Mouse (Mus musculus): ENCODE measurements at regions not wholly inside any gene's neighbourhood (a gene's known extent, or its start where the extent isn't known, plus 50 kb on each side); places are given as distances from the start of the nearest gene placed in this dataset.
A peak's percentile ranks its signal among the peaks of the same experiment; 100 is the strongest.

- intact Hi-C loops (cut with DNase I) = no loop called here
- no peak for DNase-seq
Observed at GRCm38 (mm10) chr5:45055276-45055959, 255.9 kb upstream of the Ldb2 start.

GRCm38 (mm10) chr5:45049410-45049809 is 249.9 kb upstream of the Ldb2 start:
- no peak for DNase-seq
- intact Hi-C loops (cut with DNase I) = no loop called here

GRCm38 (mm10) chr5:45042914-45043313 is 243.4 kb upstream of the Ldb2 start:
- no peak for DNase-seq
- intact Hi-C loops (cut with DNase I) = no loop called here

DNA sequence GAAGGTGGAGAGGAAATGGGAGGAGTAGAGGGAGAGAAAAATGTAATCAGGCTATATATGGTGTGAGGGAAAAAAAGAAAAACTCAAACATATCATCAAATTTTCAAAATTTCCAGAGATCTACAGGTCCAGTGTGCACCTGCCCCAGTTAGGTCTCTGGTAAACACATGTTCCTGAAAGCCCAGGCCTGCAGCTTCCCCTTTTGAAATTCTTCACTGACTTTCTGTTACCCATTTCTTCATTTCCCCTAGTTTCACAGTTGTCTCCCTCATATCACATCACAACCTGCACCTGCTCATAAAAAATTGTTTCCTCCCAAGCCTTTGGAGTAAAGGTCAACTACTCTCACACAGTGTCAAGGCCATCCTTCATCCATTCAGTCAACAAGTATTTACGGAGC is 236.9 kb upstream of the Ldb2 start:
- DNase-seq = no peak
- intact Hi-C loops (cut with DNase I) = no loop called here

DNA sequence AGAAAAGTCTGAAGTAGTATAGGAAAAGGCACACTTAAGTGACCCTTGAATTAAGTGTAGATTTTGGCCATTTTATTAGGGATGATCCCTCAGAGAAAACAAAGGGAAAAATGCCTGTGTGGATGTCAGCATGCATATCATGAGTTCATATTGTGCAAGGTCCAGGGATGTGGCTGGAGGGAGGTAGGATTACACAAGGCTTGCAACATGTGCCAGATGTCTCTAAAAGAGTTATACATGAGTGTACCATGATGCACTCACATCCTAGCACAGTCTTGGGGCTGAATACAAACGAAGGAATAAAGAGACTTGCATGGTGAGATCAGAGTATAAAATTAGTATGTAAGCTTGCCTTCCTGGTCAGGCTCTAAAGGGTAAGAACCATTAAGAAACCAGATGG is 233.7 kb upstream of the Ldb2 start:
- DNase-seq = no peak
- intact Hi-C loops (cut with DNase I) = no loop called here

GRCm38 (mm10) chr5:45027876-45028275 is 228.4 kb upstream of the Ldb2 start:
- DNase-seq = no peak
- intact Hi-C loops (cut with DNase I) = no loop called here

- intact Hi-C loops (cut with DNase I) = no loop called here
- no peak for DNase-seq
Observed at GRCm38 (mm10) chr5:45025383-45025782, 225.9 kb upstream of the Ldb2 start.

GRCm38 (mm10) chr5:45007930-45008329 is 208.4 kb upstream of the Ldb2 start:
- peak; percentile 39 for DNase-seq
- intact Hi-C loops (cut with DNase I) = no loop called here

DNA sequence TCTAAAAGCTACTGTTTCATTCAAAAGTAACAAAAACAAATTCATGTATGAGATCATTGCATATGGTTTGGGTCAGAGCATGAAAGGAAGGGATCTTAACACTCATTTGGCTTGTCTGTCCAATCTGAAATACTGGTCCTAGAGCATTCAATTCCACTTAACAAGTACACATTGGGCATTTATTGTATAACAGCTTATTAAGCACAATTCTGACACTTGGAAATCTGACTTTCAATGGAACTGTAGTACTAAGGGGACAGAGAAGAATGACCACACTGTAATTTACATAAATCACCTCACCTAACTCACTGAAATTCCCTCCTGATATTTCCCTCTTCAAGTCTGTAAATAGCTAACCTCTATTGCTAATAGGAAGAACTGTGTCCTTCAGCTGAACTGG is 201.5 kb upstream of the Ldb2 start:
- DNase-seq = no peak
- intact Hi-C loops (cut with DNase I) = no loop called here

- intact Hi-C loops (cut with DNase I) = no loop called here
- DNase-seq = no peak
Observed at GRCm38 (mm10) chr5:44999032-44999431, 199.6 kb upstream of the Ldb2 start.

DNA sequence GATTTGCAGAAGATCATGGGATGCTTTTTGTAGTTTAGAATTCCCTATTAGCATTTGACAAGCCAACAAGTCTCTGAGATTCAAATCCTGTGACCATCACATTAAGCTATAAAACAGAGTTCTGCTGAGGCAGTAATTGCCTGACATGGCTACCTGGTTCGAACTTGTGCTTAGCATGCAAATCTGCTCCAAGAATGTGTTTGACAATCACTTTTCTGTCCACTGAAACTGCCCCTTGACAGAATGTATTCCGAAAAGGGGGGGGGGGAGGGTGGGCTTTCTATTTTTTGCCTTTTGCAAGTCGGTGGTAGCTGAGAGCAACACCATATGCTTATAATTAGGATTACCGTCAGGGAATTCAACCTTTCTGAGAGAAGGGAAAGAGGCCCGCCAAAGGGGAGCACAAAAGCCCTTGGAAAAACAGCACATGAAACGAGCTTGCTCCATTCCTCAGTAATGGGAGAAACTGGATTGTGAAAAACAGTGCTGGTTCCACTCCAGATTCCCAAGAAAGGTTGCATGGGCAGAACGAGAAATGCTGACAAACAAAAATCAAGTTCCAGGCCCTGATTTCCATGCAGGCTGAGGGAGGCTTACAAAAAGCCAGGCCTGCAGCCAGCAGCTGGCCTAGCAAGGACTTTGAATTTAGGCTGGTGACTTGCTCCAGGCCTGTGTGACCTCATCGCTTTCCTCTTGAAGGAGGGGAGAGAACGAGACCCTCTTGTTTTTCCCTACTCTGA is 176.1 kb upstream of the Ldb2 start:
- DNase-seq = peak; percentile 10
- intact Hi-C loops (cut with DNase I) = no loop called here

DNA sequence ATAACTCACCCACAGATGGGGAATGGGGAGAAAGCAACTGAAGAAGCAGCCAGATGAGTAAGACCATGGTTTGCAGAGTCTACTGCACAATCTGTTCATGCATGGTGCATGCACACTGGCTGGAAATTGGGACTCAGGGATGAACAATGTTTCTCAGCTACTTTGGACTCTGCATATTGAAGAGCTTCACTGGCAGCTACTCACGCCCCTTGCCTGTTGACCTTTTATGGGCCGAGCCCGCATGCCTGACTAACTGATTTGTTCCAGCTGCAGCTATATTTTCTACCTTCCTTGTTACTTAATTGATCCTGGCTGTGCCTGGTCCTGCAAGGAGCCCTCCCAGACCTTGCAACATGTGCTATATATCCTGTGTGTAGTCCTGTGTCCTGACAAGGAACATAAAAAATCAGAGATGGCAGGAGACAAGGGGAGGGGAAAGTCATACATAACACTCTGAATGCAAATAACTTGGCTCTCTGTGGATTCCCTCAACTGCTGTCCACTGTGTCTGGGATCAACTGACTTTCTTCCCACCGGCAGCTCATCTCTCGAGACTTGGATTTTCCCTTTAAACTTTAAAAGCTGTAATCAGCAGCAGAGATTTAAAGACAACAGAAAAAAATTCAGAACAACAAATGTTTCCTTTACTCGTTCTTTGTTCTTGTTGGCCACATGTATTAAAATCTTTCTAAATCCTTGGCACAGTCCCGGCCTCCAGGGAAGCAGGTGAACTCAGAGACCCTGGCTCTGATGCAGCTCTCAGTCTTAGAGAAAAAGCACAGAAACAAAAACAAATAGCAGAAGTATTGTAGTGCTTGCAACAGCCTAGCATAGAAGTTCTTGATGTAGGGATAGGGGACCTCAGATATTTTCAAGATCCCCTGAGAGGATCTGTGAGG is 143.8 kb upstream of the Ldb2 start:
- no peak for DNase-seq
- intact Hi-C loops (cut with DNase I) = no loop called here

- intact Hi-C loops (cut with DNase I) = no loop called here
- DNase-seq = no peak
Observed at GRCm38 (mm10) chr5:44942575-44942974, 143.1 kb upstream of the Ldb2 start.

- DNase-seq = no peak
- intact Hi-C loops (cut with DNase I) = no loop called here
Observed at GRCm38 (mm10) chr5:44925476-44925875, 126.0 kb upstream of the Ldb2 start.

DNA sequence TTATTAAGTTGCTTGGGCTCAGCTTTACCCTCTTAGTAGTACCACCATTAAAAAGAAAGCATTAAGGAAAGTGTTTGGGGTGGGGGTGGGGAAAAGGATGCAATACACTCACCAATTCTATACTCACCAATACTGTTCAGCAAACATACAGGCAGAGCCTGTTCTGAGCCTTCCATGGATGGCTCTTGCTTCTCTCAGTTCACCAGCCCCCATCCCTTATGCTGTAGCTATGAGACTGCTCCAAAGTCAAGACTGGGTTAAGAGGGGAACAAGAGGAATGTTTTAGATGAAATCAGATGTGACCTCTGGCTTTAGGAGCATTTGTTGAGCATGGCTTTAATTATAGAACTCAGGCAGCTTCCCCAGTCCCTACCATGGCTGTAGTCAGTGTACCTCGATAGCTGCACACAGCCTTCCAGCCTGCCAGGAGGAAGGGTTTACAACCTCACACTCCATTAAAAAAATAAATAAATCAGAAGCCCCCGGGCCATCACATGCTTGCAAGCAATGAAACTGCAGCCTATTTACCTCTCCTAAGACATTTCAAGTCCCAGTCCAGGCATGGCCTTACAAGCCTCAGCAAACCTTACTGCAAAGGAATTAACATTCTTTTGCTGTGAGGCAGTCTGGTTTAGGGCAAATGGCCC is 122.8 kb upstream of the Ldb2 start:
- intact Hi-C loops (cut with DNase I) = no loop called here
- DNase-seq = no peak

DNA sequence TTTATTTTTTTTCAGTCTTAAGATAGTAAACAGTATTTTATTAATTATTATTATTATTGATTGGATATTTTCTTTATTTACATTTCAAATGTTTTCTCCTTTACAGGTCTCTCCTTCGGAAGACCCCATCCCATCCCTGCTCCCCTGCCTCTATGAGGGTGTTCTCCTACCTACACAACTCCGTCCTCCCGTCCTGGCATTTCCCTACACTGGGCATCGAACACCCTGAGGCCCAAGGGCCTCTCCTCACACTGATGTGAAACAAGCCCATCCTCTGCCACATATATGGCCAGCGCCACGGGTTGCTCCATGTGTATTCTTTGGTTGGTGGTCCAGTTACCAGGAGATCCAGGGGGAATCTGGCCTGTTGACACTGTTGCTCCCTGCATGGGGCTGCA is 118.3 kb upstream of the Ldb2 start:
- intact Hi-C loops (cut with DNase I) = no loop called here
- no peak for DNase-seq

DNA sequence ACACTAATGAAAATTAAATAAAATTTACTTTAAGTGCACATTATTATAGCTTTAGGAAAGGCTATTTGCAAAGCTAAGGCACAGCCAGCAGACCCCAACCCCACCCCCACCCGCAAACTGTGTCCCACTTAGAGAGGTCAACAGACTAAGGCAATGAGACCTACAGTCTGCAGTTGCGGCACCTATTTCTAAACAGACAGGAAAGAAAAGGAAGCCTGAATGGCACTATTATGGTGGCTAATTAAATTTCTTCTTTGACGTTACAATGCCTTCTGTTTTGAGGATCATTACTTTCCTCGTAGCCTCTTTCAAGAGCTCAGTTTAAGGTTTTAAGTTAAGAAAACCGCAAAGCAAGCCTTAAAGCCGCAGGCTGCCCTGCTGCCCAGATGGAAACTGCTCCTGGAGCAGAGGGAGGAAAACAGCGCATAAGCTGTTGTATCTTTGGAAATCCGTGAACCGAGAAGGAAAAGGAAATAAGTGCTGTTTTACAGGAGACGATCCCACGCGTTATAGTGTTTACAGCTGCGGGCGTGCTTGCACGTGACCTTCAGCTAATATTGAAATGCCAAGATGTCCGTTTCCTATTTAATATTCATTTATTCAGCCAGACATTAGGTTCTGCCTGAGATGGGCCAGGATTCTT is 117.8 kb upstream of the Ldb2 start:
- intact Hi-C loops (cut with DNase I) = no loop called here
- DNase-seq = no peak

DNA sequence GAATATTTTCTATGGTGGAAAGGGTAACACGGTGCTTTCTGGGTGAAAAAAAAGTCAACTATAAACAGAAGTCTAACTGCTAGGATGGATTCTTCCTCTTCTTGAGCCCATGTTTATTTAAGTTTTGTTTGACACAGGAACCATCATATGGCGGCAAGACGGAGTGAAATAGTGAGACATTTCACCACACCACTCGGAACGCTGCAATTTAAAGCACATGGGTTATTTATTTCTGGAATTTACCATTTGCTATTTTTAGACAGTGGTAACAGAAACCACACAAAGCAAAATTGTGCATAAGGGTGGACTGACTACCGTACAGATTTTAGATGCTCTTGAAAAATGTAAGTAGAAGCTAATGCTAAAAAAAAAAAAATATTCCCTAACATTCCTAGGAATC is 103.1 kb upstream of the Ldb2 start:
- no peak for DNase-seq
- intact Hi-C loops (cut with DNase I) = no loop called here

- no peak for DNase-seq
- intact Hi-C loops (cut with DNase I) = no loop called here
Observed at GRCm38 (mm10) chr5:44886566-44887070, 87.1 kb upstream of the Ldb2 start.

- DNase-seq = no peak
- intact Hi-C loops (cut with DNase I) = no loop called here
Observed at GRCm38 (mm10) chr5:44876946-44877345, 77.5 kb upstream of the Ldb2 start.
